Mouse (Mus musculus) intestine, embryonic 14.5 days (tissue): ENCODE results near the gene Celf2. TPM values are rescaled to one million over a fixed set of nuclear protein-coding genes. Genes with fewer than 3 reads are reported as not detected.

Experiments used
- ATAC-seq: fragments of 200-750 bp; cut with Nextera tagmentation; replicated peaks from 2 replicates; pipeline ENCODE4 v1.8.0; 2017; ENCODE audit warnings: low read depth, moderate number of reproducible peaks, moderate TSS enrichment, moderate library complexity; ENCODE audit not compliant: low FRiP score, low TSS enrichment
- DNase-seq: peaks from one replicate; pipeline ENCODE4 v3.0.0-alpha.2; 2018; ENCODE audit warnings: low spot score
- H3K27ac ChIP-seq: fragments of 300-500 bp; sonication (generic); 2 replicates; pipeline ENCODE4 v1.5.1; 2014; ENCODE audit warnings: low read depth, mild to moderate bottlenecking, control low read depth
- H3K27me3 ChIP-seq: fragments of 300-500 bp; sonication (generic); replicated peaks from 2 replicates; pipeline ENCODE4 v1.6.1; 2014; ENCODE audit warnings: low read length, control low read depth; ENCODE audit not compliant: control insufficient read depth, insufficient read depth
- H3K36me3 ChIP-seq: fragments of 300-500 bp; sonication (generic); 2 replicates; pipeline ENCODE4 v1.6.1; 2014; ENCODE audit warnings: low read length, control low read depth; ENCODE audit not compliant: control insufficient read depth, insufficient read depth
- H3K4me1 ChIP-seq: fragments of 300-500 bp; sonication (generic); replicated peaks from 2 replicates; pipeline ENCODE4 v1.6.1; 2014; ENCODE audit warnings: low read length, control low read depth, mixed read lengths; ENCODE audit not compliant: control insufficient read depth, insufficient read depth
- H3K4me2 ChIP-seq: fragments of 300-500 bp; sonication (generic); 2 replicates; pipeline ENCODE4 v1.6.1; 2014; ENCODE audit warnings: low read length
- H3K4me3 ChIP-seq: fragments of 300-500 bp; sonication (generic); 2 replicates; pipeline ENCODE4 v1.5.1; 2014; ENCODE audit warnings: low read depth, low read length, control low read depth, mixed read lengths
- H3K9ac ChIP-seq: fragments of 300-500 bp; sonication (generic); 2 replicates; pipeline ENCODE4 v1.6.1; 2014; ENCODE audit warnings: mild to moderate bottlenecking, low read length
- H3K9me3 ChIP-seq: fragments of 300-500 bp; sonication (generic); 2 replicates; pipeline ENCODE4 v1.6.1; 2016; ENCODE audit warnings: low read length, control low read depth; ENCODE audit not compliant: control insufficient read depth
- WGBS: fragments of 180-500 bp; shearing (Covaris S2); extraction: QIAGEN DNeasy Blood & Tissue Kit; methylation state at CpG from one replicate; pipeline ENCODE4 v1.1.7; 2014; 5-methylcytosine and 5-hydroxymethylcytosine counted together
- polyA plus RNA-seq: library from polyadenylated mRNA; unstranded; fragments of >200 nt; fragmentation: Nextera tagmentation; extraction: Ambion mirVana; gene quantifications from 2 replicates; pipeline ENCODE4 v1.2.1, GENCODE M21; 2014

Celf2 gene
- polyA plus RNA-seq, 1 experiment from 2014 or later = 53.5 TPM

GRCm38 (mm10) chr2:7233411-7233810, 276.0 kb downstream of the Celf2 start:
- H3K27ac ChIP-seq = no peak overlapping the region
- 82% methylated on average over 2 of the region's 2 CpGs for WGBS
- DNase-seq (no peak), ATAC-seq (no peak)
- no peak overlapping the region for H3K9ac ChIP-seq
- no peak overlapping the region for H3K4me3 ChIP-seq
- H3K4me1 ChIP-seq = no peaks in the 10 kb centered on the region
- H3K4me2 ChIP-seq = no peak overlapping the region
- no peaks in the 10 kb centered on the region for H3K36me3 ChIP-seq
- H3K27me3 ChIP-seq = no peaks in the 10 kb centered on the region
- no peaks in the 10 kb centered on the region for H3K9me3 ChIP-seq

- H3K27me3 ChIP-seq = no peaks in the 10 kb centered on the region
- H3K4me2 ChIP-seq = no peak overlapping the region
- H3K4me3 ChIP-seq = no peak overlapping the region
- 89% methylated on average over 7 of the region's 7 CpGs for WGBS
- H3K9me3 ChIP-seq = no peaks in the 10 kb centered on the region
- DNase-seq = no peak
- no peak overlapping the region for H3K27ac ChIP-seq
- no peak overlapping the region for H3K9ac ChIP-seq
- H3K4me1 ChIP-seq = no peaks in the 10 kb centered on the region
- no peaks in the 10 kb centered on the region for H3K36me3 ChIP-seq
- ATAC-seq = no peak
Measured at GRCm38 (mm10) chr2:7226785-7227184, 282.6 kb downstream of the Celf2 start.

- H3K27ac ChIP-seq = no peak overlapping the region
- no peaks in the 10 kb centered on the region for H3K27me3 ChIP-seq
- H3K4me1 ChIP-seq = no peaks in the 10 kb centered on the region
- DNase-seq (no peak), ATAC-seq (no peak)
- H3K9me3 ChIP-seq = no peaks in the 10 kb centered on the region
- 71% methylated on average over 3 of the region's 3 CpGs for WGBS
- H3K36me3 ChIP-seq = no peaks in the 10 kb centered on the region
- no peak overlapping the region for H3K4me3 ChIP-seq
- no peak overlapping the region for H3K9ac ChIP-seq
- H3K4me2 ChIP-seq = no peak overlapping the region
Measured at GRCm38 (mm10) chr2:7224346-7225071, 284.9 kb downstream of the Celf2 start.

GRCm38 (mm10) chr2:7223538-7223937, 285.8 kb downstream of the Celf2 start:
- no peaks in the 10 kb centered on the region for H3K9me3 ChIP-seq
- WGBS = 46% methylated on average over 2 of the region's 2 CpGs
- no peak overlapping the region for H3K4me2 ChIP-seq
- no peaks in the 10 kb centered on the region for H3K27me3 ChIP-seq
- no peaks in the 10 kb centered on the region for H3K36me3 ChIP-seq
- ATAC-seq (no peak), DNase-seq (no peak)
- H3K9ac ChIP-seq = no peak overlapping the region
- no peak overlapping the region for H3K4me3 ChIP-seq
- H3K4me1 ChIP-seq = no peaks in the 10 kb centered on the region
- no peak overlapping the region for H3K27ac ChIP-seq

GRCm38 (mm10) chr2:7222886-7223285, 286.5 kb downstream of the Celf2 start:
- Histone ChIP-seq H3K4me2 (no peak overlapping the region), H3K4me1 (no peaks in the 10 kb centered on the region), H3K9me3 (no peaks in the 10 kb centered on the region), H3K36me3 (no peaks in the 10 kb centered on the region), H3K9ac (no peak overlapping the region), H3K4me3 (no peak overlapping the region), H3K27me3 (no peaks in the 10 kb centered on the region), H3K27ac (no peak overlapping the region)
- DNase-seq (no peak), ATAC-seq (no peak)
- 76% methylated on average over 6 of the region's 6 CpGs for WGBS

GRCm38 (mm10) chr2:7221856-7222255, 287.5 kb downstream of the Celf2 start:
- no peak overlapping the region for H3K9ac ChIP-seq
- H3K4me1 ChIP-seq = no peaks in the 10 kb centered on the region
- no peaks in the 10 kb centered on the region for H3K36me3 ChIP-seq
- ATAC-seq (no peak), DNase-seq (no peak)
- H3K9me3 ChIP-seq = no peaks in the 10 kb centered on the region
- no peaks in the 10 kb centered on the region for H3K27me3 ChIP-seq
- WGBS = 71% methylated on average over 1 of the region's 1 CpGs
- no peak overlapping the region for H3K4me2 ChIP-seq
- no peak overlapping the region for H3K4me3 ChIP-seq
- H3K27ac ChIP-seq = no peak overlapping the region

GRCm38 (mm10) chr2:7218101-7218500, 291.3 kb downstream of the Celf2 start:
- no peak for ATAC-seq
- 85% methylated on average over 2 of the region's 2 CpGs for WGBS
- H3K4me1 ChIP-seq = no peaks in the 10 kb centered on the region

GRCm38 (mm10) chr2:7207691-7208504, 301.5 kb downstream of the Celf2 start:
- WGBS = 60% methylated on average over 15 of the region's 15 CpGs
- H3K27me3 ChIP-seq = no peaks in the 10 kb centered on the region
- H3K9me3 ChIP-seq = no peaks in the 10 kb centered on the region
- H3K27ac ChIP-seq = no peak overlapping the region
- H3K4me1 ChIP-seq = no peaks in the 10 kb centered on the region
- DNase-seq (no peak), ATAC-seq (0 out of 2 replicates have a peak, but pooled peaks have one; percentile 15)
- no peaks in the 10 kb centered on the region for H3K36me3 ChIP-seq
- H3K4me3 ChIP-seq = no peak overlapping the region
- H3K9ac ChIP-seq = no peak overlapping the region
- no peak overlapping the region for H3K4me2 ChIP-seq

More at GRCm38 (mm10) chr2:7218101-7218500, 291.3 kb downstream of the Celf2 start:
- no peak overlapping the region for H3K27ac ChIP-seq
- no peak overlapping the region for H3K4me3 ChIP-seq
- H3K36me3 ChIP-seq = no peaks in the 10 kb centered on the region
- no peak for DNase-seq
- no peak overlapping the region for H3K9ac ChIP-seq
- H3K27me3 ChIP-seq = no peaks in the 10 kb centered on the region
- no peaks in the 10 kb centered on the region for H3K9me3 ChIP-seq
- no peak overlapping the region for H3K4me2 ChIP-seq
